Mouse (Mus musculus): ENCODE data around the gene Rpl23a. TPM values are rescaled to one million over a fixed set of nuclear protein-coding genes. Genes with fewer than 3 reads are reported as not detected.
"Not testable (repeated sequence)": the region's sequence is repeated elsewhere in the genome, so short reads cannot be mapped to it uniquely, and the experiment has no call there.

The Rpl23a gene
- total RNA-seq, 1 experiment from 2014 or later = 2,203 TPM

DNA sequence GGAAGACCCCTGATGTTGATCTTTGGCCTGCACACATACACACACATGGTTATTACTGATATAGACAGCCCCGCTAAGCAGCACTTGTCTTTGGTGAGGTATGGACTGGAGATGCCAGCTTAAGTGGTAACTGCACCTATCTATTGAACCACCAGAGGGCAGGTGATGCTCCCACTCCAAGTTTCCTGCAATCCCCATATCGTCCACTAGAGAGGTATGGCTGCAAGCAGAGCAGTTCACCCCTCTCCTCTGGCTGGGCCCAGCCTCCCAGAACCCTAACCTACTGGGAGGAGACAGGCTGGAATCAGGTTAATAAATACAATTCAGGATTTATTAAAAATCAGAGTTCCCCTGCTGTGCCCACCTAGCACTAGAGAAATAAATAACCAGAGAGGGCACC lies 24.3 kb downstream of the Rpl23a start:
- peak; percentile 96 for ATAC-seq (replicated peaks; ENCODE audit: insufficient number of reproducible peaks, low FRiP score, low TSS enrichment, poor library complexity, severe bottlenecking)

DNA sequence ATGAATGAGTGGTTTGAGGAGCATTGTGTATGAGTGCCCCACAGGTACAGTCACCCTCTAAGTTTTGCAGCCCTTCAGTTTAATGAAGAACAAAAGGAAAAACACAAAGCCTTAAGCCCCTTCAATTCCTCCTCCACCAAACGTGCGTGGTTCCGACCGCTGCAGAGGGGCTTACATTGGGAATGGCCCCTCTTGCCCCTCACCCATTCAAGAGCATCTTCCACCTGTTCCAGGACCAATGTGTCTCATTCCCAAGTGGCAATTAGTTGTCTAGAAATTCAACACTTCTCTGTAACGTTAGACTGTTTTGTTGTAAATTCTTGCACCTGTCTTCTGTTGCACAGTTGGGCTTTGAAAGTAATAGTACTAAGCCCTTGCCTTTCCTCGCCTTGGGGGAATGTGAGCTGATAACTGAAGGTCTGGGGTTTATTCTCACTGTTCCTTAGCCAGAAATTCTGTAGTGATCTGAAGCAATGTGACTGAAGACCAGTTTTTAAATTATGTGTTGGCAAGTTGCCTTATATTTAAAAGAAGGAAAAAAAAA lies 27.2 kb downstream of the Rpl23a start:
- no peak for ATAC-seq (replicated peaks; ENCODE audit: insufficient number of reproducible peaks, low FRiP score, low TSS enrichment, poor library complexity, severe bottlenecking)

DNA sequence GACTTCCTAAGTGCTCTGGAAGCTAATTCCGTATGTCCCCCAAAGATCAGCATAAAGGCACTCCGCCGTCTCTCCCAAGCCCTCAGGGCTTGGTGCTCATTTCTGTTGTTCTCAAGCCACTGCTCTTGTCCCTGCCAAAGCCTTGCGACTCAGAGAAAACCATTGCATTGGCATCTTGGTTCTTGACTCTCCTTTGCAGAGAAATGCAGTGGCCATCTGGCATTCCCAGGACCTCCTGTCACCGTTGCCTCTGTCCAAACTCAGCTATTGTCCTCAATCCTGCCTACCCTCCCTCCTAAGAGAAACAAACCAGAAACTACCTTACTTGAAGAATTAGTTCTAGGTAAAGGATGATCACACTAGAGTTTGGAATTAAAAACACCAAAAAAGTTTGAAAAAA lies 27.7 kb downstream of the Rpl23a start:
- ATAC-seq (replicated peaks; ENCODE audit: insufficient number of reproducible peaks, low FRiP score, low TSS enrichment, poor library complexity, severe bottlenecking) = no peak

DNA sequence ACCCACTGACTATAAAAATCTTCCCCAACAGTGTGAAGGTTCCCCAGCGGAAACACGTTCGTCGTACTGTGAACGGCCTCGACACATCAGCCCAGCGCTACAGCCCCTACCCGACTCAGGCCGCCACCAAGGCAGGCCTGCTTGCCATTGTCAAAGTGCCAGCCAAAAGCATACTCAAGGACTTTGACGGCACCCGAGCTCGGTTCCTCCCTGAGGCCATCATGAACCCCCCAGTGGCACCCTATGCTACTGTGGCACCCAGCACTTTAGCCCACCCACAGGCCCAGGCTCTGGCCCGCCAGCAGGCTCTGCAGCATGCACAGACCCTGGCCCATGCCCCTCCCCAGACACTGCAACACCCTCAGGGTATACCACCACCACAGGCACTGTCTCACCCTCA lies 29.6 kb downstream of the Rpl23a start:
- no peak for ATAC-seq (replicated peaks; ENCODE audit: insufficient number of reproducible peaks, low FRiP score, low TSS enrichment, poor library complexity, severe bottlenecking)

- no peak for ATAC-seq (replicated peaks; ENCODE audit: insufficient number of reproducible peaks, low FRiP score, low TSS enrichment, poor library complexity, severe bottlenecking)
Observed at GRCm38 (mm10) chr11:78152299-78153231, 30.8 kb downstream of the Rpl23a start.

- ATAC-seq (replicated peaks; ENCODE audit: insufficient number of reproducible peaks, low FRiP score, low TSS enrichment, poor library complexity, severe bottlenecking) = no peak
Observed at GRCm38 (mm10) chr11:78151161-78151560, 32.2 kb downstream of the Rpl23a start.

- no peak for ATAC-seq (replicated peaks; ENCODE audit: insufficient number of reproducible peaks, low FRiP score, low TSS enrichment, poor library complexity, severe bottlenecking)
Observed at GRCm38 (mm10) chr11:78146707-78147543, 36.5 kb downstream of the Rpl23a start.

- no peak for ATAC-seq (replicated peaks; ENCODE audit: insufficient number of reproducible peaks, low FRiP score, low TSS enrichment, poor library complexity, severe bottlenecking)
Observed at GRCm38 (mm10) chr11:78146168-78146567, 37.2 kb downstream of the Rpl23a start.

DNA sequence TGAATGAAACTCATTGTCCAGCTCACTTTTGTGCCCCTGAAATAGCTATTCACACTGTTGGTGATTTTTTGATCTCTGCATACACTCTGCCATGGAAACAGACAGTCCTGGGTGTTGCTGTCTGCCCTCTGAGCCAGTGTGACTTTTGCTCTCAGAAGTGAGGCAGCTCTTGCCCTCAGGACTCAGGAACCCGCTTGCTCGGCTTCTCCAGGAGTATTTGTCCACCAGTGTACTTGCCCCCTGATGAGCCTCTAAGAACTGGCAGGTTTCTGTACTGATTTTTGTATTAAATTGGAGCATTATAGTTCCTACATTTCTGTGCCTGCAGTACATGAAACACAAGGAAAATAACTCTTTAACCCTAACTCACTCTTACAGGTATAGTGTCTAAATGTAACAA lies 39.9 kb downstream of the Rpl23a start:
- ATAC-seq (replicated peaks; ENCODE audit: insufficient number of reproducible peaks, low FRiP score, low TSS enrichment, poor library complexity, severe bottlenecking) = no peak

GRCm38 (mm10) chr11:78140665-78141064 lies 42.7 kb downstream of the Rpl23a start:
- no peak for ATAC-seq (replicated peaks; ENCODE audit: insufficient number of reproducible peaks, low FRiP score, low TSS enrichment, poor library complexity, severe bottlenecking)

DNA sequence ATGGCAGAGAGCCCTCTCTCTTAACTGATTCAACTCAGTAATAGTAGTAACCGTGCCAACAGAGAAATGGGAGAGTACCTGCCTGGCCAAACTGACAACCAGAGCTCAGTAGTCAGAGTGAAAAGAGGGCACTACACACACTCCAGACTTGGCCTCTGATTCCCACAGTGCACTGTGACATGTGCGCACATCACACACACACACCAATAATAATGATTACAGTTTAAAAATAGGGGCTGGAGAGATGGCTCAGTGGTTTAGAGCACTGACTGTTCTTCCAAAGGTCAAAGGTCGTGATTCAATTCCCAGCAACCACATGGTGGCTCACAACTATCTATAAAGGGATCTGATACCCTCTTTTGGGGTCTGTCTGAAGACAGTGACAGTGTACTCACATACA lies 45.4 kb downstream of the Rpl23a start:
- no peak for ATAC-seq (replicated peaks; ENCODE audit: insufficient number of reproducible peaks, low FRiP score, low TSS enrichment, poor library complexity, severe bottlenecking)

DNA sequence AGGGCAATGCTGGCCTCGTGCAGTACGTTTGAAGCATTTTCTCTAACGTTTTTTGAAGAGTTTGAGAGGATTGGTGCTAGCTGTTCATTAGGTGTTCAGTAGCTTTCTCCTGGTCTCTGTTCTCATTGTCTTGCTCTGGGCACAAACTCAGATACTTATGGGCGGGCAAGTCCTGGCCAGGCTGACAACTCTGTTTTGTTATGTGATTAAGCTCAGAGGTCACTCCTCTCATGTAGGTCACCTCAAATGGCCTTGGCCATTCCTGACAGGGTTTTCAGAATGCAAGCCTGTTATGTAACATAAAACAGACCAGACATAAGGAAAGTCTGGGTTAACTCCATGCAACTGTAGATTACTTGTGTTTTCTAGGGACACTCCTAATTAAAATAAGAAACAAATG lies 45.8 kb downstream of the Rpl23a start:
- no peak for ATAC-seq (replicated peaks; ENCODE audit: insufficient number of reproducible peaks, low FRiP score, low TSS enrichment, poor library complexity, severe bottlenecking)

- no peak for ATAC-seq (replicated peaks; ENCODE audit: insufficient number of reproducible peaks, low FRiP score, low TSS enrichment, poor library complexity, severe bottlenecking)
Observed at GRCm38 (mm10) chr11:78136132-78136531, 47.3 kb downstream of the Rpl23a start.

- not testable (repeated sequence) for ATAC-seq (replicated peaks; ENCODE audit: insufficient number of reproducible peaks, low FRiP score, low TSS enrichment, poor library complexity, severe bottlenecking)
Observed at GRCm38 (mm10) chr11:78135314-78135713, 48.1 kb downstream of the Rpl23a start.

- no peak for ATAC-seq (replicated peaks; ENCODE audit: insufficient number of reproducible peaks, low FRiP score, low TSS enrichment, poor library complexity, severe bottlenecking)
Observed at GRCm38 (mm10) chr11:78134344-78134743, 49.0 kb downstream of the Rpl23a start.

GRCm38 (mm10) chr11:78133915-78134314 lies 49.5 kb downstream of the Rpl23a start:
- no peak for ATAC-seq (replicated peaks; ENCODE audit: insufficient number of reproducible peaks, low FRiP score, low TSS enrichment, poor library complexity, severe bottlenecking)

Data from monocyte, adult 5-6 weeks (primary cell).